Mouse (Mus musculus): ENCODE data around the gene Lamp5.

Lamp5 gene
- long read RNA-seq, experiment 1: 0 reads
- long read RNA-seq, experiment 2: 0 reads

DNA sequence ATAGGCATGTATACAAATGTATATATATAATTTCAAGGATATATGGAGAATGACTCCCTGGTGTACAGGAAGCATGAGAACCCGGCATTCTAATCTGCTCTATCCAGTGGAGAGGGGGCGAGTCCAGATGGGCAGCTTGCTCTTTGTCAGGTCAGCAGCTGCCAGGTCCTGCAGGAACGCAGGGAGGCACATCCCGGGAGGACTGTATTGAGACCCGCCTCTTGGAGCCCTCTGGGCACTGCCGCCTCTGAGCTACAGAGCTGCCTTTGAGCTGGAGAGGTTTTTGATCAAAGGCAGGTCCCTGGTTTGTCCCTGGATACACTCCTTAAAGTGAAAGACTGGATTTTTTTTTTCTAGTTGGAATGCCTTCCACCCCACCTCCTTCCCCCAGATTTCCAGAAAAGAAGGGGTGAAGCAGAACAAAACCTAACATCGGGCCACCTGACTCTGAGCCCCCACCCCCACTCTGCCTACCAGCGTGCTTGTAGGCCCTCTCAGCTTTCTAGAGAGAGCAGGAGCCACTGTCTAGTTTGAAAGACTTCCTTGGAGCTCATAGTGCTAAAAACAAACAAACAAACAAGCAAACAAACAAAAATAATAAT lies at the start of gene Lamp5:
TSS of gene Lamp5 (plus strand) at position 552 of the 602 bp plus-strand sequence.
- intact Hi-C loops (cut with DNase I): no loop called here

DNA sequence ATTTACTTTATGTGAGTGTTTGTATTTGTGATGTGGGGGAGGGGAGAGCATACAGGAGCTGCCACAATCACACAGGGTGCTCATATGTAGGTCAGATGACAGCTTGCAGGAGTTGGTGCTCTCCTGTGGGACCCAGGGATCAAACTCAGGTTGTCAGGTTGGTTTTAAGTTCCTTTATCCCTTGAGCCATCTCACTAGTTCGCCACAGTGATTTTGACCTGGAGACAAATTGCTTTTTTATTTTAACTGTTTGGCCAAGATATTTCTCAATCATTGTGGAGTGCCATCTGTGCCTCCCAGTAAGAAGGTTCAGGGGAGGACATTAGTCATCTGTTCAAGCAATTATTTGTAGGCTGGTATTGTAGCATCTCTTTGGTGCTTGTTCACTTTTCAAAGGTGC lies 48.2 kb upstream of the Lamp5 start:
- intact Hi-C loops (cut with DNase I): loop anchor here (5.0 kb wide), 1 partner anchor 133 kb away; no protein-coding TSS in a partner anchor

DNA sequence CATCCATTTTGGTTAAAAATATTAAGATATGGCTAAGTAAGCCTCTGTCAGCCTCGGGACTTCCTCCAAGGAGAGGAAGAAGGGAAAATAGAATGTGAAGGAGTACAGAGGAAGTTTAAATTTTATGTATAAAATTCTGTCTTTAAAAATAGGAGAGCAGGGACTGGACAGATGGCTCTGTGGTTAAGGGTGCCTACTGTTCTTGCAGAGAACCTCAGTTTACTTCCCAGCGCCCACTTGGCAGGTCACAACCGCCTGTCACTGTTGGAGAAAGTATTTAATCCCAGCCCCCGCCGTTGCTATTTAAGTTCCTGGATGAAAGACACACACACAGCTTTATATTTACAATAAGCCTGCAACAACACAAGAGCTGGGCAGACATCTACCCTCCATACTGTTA lies 45.8 kb upstream of the Lamp5 start:
- intact Hi-C loops (cut with DNase I): no loop called here

DNA sequence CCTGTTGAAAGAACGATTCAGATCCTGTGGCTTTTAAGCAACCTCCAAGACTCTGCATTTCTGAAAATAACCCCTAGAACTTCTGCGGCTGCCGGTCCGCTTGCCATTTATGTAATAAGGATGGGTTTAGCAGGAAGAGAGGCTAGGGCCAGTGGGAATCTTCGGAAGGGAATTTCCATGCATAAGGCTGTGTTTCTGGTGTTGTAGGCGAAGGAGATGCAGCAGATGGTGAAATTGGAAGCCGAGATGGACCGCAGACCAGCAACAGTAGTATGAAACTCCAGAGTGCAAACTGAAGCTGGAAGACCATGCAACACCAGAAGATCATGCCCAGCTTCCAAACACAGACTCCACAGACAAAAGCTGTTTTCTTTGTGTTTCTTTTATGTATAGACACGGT lies 39.3 kb upstream of the Lamp5 start:
- intact Hi-C loops (cut with DNase I): no loop called here

DNA sequence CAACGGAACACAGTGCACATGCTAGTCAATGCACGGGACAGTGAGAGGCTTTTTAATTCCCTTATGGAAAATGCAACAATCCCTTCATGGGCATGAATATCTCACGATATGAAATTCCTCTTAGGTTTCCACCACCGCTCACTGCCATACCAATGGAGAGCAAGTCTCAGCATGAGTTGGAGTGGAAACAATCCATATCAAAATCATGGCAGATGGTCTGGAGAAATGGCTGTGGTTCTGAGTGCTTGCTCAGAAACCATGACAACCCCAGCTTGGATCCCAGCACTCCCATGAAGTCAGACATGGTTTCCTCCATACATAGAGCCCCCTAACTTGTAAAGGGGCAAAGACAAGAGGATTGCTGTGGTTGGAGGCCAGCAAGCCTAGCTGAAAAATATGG lies 3.6 kb upstream of the Lamp5 start:
- intact Hi-C loops (cut with DNase I): no loop called here

DNA sequence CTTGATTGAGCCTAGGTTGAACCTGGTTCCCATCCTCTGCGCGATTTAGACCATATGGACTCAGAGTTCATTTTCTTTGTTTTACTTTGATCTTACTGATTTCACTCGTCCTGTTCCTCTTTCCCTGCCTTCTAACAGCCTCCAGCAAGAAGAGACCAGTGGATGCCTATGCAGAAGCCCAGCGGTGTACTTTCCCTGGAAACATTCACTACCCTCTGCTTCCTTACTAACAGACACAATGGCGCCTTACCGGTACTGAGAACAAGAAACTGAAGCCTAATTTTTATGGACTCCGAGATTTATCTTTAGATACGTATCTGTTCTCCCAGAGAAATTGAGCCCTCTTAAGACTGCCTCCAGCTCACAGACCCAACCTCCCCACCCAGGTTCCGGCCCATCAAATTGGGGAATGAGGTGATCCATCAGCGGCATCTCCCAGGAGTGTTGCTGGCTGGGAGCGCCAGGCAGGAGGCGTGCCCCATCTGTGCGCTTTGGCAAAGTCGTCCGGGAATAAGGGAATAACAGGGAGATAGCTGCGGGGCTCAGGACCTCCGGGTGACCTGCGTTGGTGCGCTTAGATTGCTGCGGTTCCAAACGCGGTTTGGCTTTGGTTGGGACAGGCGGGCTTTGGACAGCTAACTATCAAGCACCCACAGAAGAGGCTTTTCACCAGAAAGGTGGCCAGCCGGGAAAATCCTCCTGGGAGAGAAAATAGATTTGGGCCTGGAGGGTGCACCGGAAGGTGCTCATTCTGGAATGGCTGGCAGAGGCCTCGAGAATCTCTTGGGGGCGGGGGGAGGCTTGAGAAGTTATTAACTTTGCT lies 1.0 kb upstream of the Lamp5 start:
- intact Hi-C loops (cut with DNase I): no loop called here

DNA sequence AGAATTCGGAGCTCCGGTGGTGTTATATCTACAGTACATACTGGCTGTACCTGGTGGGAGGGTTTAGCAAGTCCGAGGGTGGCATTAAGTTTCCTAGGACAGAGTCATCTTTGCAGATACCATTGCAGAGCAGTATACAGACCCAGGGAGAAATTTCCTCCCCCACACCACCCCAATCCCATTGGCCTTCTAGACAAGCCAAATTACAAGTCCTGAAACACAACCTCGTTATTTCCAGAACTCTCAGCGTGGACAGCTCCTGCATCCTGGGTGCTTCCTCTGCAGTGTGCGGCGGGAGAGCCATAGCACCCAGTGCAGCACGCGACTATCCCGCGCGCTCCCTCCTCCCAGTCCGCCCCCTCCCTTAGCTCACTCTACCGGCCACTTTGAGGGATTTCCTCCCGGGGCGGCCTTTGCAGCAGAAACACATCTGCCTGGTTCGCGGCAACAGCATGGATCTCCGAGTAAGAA lies 5.9 kb downstream of the Lamp5 start:
- intact Hi-C loops (cut with DNase I): no loop called here

DNA sequence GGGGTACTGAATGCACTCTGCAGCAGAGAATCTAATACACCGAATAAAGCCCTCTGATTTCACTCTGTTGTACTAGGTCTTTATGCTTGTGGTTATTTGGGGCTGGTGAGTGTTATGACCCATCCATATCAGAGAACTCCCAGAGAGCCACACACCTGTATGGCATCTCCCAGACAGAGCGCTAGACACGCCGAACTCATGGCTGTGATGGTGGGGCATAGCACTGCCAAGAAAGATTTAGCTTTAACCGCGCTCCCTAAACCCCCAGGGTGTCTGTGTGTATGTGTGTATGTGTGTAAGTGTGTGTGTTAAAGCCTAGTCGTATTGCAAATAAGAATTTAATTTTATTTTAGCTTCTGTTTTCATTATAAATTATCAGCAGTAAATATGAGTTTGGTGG lies 6.4 kb downstream of the Lamp5 start:
- intact Hi-C loops (cut with DNase I): no loop called here

DNA sequence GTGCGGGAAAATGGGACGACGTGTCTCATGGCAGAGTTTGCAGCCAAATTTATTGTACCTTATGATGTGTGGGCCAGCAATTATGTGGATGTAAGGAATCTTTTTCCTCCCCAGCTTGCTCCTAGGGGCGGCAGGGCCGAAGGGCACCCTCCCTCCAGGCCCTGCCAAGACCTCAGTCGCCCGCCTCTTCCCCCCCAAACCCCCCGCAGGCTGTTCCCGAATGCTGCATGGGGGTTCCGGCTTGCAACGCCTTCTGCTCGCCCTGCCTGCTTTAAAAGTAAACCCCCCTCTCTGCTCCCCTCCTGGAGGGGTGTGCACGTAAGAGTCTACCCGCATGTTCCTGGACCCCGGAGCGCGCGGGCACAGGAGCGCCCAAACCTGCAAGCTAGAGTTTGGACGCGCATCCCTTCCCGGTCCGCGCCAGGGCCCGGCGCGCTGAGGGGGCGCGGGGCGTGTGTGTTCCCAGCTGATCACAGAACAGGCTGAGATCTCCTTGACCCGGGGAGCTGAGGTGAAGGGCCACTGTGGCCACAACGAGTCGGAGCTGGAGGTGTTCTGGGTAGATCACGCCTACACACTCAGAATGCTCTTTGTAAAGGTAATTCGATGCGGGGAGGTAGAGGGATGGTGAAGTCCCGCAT lies 7.1 kb downstream of the Lamp5 start:
- intact Hi-C loops (cut with DNase I): no loop called here

DNA sequence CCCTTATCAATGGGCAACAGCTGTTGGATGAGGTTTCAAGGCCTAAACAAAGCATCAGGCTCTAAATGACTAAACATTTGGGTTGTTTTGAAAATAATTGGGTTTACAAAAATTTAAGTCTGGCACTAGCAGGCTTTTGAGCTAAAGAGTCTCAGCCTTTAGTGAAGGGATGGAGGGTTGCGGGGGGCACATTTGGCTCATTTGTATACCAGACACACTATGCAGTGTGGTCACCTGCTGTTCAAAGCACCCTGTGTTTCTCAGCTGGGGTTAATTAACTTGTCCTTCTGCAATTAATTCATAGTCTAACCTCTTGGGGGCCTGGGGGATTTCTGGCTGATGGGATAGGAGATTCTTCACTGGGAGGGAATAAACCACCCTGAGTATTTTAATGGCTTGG lies 12.3 kb downstream of the Lamp5 start:
- intact Hi-C loops (cut with DNase I): no loop called here

DNA sequence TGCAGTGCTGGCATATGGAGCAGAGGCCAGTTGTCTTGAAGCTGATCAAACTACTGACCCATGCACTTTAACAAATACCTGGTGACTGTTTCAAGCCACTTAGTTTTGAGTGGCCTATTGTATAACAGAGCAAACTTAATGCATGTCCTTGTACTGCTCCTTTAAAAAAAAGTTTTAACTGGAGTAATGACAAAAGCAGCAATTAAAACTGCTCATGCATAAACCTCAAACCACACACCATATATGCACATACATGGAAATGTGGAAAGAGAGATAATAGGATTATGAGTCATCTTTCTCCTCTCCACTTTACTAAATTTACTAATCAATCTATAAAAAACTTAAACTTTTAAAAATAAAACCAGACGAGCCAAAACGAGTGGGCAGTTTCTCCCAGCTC lies 43.9 kb downstream of the Lamp5 start:
- intact Hi-C loops (cut with DNase I): no loop called here

DNA sequence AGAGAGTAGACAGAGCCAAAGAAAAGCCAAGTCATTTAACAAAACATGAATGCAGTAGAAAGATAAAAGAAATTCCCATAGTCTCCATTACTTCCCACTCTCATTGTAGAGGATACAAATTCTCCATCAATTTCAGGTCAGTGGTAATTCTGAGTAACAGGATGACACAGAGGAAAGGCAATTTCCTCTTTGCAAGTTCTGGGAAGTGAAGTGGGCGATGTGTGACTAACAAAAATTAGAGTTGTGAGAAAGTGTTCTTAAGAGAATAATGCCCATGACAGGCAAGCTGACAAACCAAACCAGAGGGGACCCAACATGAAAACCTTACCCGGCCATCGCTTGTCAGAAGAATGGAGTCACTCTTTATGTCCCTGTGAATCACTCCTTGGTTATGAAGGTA lies 45.1 kb downstream of the Lamp5 start:
- intact Hi-C loops (cut with DNase I): no loop called here

DNA sequence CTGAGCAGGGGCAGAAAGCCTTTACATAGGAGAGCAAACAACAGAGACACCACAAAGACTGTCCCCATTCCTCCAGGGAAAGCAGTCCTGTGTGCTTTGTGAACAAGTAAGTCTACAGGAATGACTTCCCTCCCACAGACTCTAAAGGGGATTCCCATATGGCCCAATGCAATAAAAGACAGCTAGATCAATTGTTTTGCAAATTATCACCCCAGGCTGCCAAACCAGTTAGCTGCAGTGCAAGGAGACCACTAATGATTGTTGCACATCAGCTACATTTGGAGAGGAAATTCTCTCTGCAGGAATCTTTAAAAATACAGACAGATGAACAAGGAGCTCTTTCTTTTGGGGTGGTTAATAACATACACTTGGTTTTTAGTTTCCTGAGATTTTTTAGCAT lies 55.6 kb downstream of the Lamp5 start:
- intact Hi-C loops (cut with DNase I): no loop called here

DNA sequence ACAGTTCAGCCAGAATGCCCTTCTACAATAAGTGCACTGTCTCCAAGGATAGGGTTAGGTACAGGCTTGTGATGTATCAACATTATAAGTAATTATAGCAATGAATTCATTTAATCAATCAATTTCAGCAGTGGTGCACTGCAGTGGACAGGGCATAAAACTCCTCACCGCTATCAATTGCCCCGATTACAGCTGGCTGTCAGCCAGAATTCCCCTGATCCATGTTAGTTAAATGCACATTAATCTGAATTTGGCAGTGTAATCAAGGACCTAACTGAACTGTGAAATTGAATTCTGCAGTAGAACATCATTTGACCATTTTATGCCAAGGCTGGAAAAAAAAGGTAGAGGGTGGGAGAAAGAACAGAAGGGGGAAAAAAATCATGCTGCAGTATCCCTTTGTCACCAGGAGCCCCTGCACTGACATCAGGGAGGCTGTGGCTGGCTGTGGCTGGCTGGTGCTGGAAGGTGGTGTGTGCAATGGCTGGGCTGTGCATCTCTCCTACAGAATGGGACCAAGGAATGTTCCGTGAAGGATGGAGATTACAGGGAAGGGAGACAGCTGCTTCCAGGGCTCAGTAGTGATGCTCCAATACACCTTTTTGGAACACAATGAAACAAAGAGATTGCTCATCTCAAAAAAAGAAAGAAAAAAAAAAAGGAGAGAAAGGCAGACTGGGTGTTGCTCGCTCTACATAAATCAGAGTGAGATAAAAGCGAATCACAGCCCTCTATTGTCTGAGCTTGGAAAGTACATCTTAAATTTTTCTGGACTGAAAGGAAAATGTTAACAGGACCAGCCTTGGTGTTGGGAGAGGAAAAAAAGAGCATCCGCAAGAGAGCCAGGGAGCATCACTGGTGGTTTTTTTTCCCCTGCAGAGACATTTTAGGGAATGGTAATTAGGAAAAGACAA lies 56.3 kb downstream of the Lamp5 start:
- intact Hi-C loops (cut with DNase I): no loop called here

DNA sequence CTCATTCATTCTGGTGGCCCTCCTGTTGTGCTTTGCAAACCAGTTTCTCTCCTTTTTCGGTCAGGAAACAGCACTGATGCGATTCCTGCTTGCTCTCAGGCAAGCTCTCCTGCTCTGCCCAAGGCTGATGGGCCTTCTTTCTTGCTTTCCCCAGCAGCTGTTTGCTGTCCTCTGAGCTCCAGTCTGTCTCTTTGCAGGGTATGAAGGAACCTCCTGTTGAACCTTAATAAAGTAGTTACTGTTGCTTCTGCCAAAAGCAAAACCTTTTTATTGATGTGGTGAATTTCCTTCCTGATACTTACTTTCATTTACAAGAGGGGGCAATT lies 57.0 kb downstream of the Lamp5 start:
- intact Hi-C loops (cut with DNase I): no loop called here

DNA sequence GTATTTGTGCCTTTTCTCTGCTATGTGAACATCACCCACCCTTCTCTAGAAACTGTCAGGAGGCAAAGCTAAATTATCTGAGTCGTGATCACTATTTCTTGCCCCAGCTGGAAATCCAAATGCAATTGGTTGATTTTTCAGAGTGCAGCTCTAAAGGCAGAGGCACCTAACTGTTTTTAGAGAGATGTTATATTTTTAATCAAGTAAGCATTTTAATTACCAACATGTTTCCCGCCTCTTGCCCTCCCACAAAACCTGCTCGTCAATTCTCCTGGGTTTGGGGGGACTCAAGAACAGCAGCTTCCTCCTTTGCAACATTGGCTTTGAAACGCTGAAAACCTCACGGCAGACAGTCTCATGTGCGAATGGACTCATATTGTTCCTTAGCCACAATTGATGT lies 61.3 kb downstream of the Lamp5 start:
- intact Hi-C loops (cut with DNase I): no loop called here

DNA sequence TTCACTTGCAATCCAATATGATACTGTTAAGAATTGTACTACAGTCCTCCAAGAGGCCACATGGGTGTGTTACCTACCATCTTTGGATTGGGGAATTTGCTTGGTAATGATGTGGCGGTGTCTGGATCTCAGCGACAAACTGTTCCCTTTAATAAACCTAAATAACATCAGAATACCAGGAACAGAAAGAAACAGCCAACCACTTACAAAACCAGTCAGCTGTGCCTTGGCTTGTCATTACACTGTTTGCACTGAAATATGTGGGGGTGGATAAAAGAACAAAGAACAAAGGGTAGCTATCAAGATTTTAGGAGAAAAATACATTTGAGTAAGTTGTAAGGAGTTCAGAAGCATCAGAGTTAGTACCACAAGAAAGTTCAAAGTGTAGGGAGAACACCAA lies 66.0 kb downstream of the Lamp5 start:
- intact Hi-C loops (cut with DNase I): no loop called here
